Mouse (Mus musculus) kidney, postnatal 4 days (tissue): Measurements from ENCODE around the gene Mfsd4b1.

ENCODE experiments used
- DNase-seq, 2 experiments: peaks; one replicate each; pipeline ENCODE4 v3.0.0; 2021; ENCODE audit warnings: mixed read lengths in 2 of 2

Gene Mfsd4b1

GRCm38 (mm10) chr10:39958266-39958665 is 66.8 kb downstream of the Mfsd4b1 start:
- DNase-seq: no peak

- no peak for DNase-seq
Observed at GRCm38 (mm10) chr10:39956340-39956878, 68.7 kb downstream of the Mfsd4b1 start.

GRCm38 (mm10) chr10:39955163-39955562 is 69.9 kb downstream of the Mfsd4b1 start:
- DNase-seq: no peak
